Mouse (Mus musculus): ENCODE measurements around the gene Bcl2l15. TPM values are rescaled to one million over a fixed set of nuclear protein-coding genes. Genes with fewer than 3 reads are reported as not detected.
"Not testable (repeated sequence)": the region's sequence is repeated elsewhere in the genome, so short reads cannot be mapped to it uniquely, and the experiment has no call there.

The Bcl2l15 gene
- polyA plus RNA-seq, 1 experiment from 2014 or later, result not detected

DNA sequence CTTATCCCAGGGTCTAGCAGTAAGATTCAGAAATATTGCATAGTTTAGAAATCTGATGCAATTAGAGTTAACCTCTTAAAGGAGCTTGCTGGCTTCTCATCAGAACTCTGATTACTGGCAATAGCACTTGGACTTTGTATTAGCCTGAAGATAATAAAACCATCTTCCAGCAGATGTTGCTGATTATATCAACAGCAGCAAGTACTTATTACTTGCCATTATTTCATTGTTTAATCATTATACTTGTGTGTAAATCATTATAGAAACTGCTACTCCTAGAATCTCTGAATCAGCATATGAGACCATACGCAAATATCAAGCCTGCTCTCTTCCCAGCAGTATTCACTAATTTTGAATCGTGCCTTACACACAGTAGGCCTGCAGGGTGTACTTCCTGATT lies 1.6 kb downstream of the Bcl2l15 start:
- no peak overlapping the region for H3K4me2 ChIP-seq
- H3K4me3 ChIP-seq, result no peak overlapping the region
- no peak for ATAC-seq (ENCODE audit: extremely low read depth, insufficient number of reproducible peaks, low FRiP score, low TSS enrichment)
- H3K27me3 ChIP-seq (replicated peaks), result no peaks in the 10 kb centered on the region
- no peak overlapping the region for H3K9ac ChIP-seq
- WGBS, result 86% methylated on average over 2 of the region's 2 CpGs
- no peak overlapping the region for H3K27ac ChIP-seq (replicated peaks)
- no peaks in the 10 kb centered on the region for H3K9me3 ChIP-seq
- H3K36me3 ChIP-seq, result no peaks in the 10 kb centered on the region
- H3K4me1 ChIP-seq, result peaks cover 27% of the 10 kb centered on the region

DNA sequence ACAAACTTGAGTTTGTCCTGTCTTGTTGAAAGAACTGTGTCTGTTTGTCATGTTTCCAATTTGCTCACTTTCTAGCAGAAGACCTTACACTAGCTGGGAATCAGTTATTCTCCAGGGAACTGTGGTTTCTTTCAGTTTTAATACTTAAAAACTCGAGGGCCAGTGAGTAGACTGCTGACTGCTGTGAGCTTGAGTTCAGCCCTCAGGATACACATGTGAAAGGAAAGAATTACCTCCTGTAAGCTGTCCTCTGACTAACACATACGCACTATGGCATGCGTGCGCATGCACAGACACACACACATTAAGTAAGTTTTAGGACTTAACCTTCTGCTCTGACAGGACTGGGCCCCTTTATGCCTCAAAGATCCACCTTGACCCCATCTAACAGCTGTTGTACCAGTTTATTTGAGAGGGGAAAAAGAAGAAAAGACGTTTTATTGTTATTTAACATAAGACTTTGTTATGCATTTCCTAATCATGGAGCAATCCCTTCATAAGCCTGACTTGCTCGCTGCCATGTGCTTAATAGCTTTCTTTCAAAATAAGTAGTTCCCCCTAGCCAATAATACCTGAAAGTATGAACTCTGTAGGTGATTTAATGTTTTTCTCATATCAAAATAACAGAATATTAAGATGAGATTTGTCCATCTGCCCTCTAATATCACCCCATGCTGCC lies 3.0 kb downstream of the Bcl2l15 start:
- Histone ChIP-seq H3K36me3 (no peaks in the 10 kb centered on the region), H3K9me3 (no peaks in the 10 kb centered on the region), H3K4me3 (no peak overlapping the region), H3K4me2 (no peak overlapping the region), H3K9ac (no peak overlapping the region), H3K4me1 (peaks cover 25% of the 10 kb centered on the region), H3K27me3 (replicated peaks) (no peaks in the 10 kb centered on the region), H3K27ac (replicated peaks) (no peak overlapping the region)
- WGBS, result 79% methylated on average over 6 of the region's 6 CpGs
- ATAC-seq (ENCODE audit: extremely low read depth, insufficient number of reproducible peaks, low FRiP score, low TSS enrichment), result no peak

DNA sequence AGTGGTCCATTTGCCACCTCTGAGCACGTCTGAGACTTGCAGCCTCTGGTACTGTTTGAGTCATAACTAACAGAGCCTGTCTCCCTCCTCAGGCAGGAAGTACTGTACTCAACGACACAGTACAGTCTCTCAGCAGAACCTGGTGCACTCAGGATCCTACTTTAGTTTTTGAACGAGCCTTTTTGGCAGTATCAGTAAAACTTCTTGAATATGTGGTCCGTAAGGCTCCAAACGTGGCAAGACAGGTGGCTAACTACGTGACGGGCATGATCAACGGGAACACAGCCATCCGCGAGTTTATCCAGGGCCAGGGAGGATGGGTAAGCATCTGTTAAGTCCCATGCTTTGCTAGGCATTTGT lies 3.5 kb downstream of the Bcl2l15 start:
- H3K36me3 ChIP-seq, result no peaks in the 10 kb centered on the region
- 70% methylated on average over 10 of the region's 10 CpGs for WGBS
- H3K4me1 ChIP-seq, result peaks cover 19% of the 10 kb centered on the region
- no peaks in the 10 kb centered on the region for H3K27me3 ChIP-seq (replicated peaks)
- H3K4me3 ChIP-seq, result no peak overlapping the region
- no peak for ATAC-seq (ENCODE audit: extremely low read depth, insufficient number of reproducible peaks, low FRiP score, low TSS enrichment)
- no peak overlapping the region for H3K9ac ChIP-seq
- H3K4me2 ChIP-seq, result no peak overlapping the region
- no peaks in the 10 kb centered on the region; the same call in 1 of the 2 replicates for H3K9me3 ChIP-seq
- no peak overlapping the region for H3K27ac ChIP-seq (replicated peaks)

DNA sequence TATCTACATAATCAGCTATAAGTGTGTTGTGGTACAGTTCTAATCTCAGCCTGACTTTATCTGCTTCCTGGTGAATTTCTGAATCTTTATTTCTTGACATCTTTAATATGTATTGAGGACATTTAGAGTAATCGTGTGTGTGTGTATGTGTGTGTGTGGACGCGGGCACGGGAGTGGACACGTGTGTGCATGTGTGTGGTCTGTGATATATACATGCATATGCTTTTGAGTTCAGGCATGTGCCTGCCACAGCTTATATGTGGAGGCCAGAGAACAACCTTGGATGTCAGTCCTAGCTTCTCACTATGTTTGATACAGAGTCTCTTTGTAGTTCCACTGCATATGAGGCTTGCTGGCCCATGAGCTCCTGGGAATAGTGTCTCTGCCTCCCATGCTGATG lies 4.1 kb downstream of the Bcl2l15 start:
- Histone ChIP-seq H3K4me3 (no peak overlapping the region), H3K27me3 (replicated peaks) (no peaks in the 10 kb centered on the region), H3K9ac (no peak overlapping the region), H3K9me3 (no peaks in the 10 kb centered on the region; the same call in 1 of the 2 replicates), H3K27ac (replicated peaks) (no peak overlapping the region), H3K4me2 (no peak overlapping the region), H3K36me3 (no peaks in the 10 kb centered on the region), H3K4me1 (peaks cover 14% of the 10 kb centered on the region)
- no peak for ATAC-seq (ENCODE audit: extremely low read depth, insufficient number of reproducible peaks, low FRiP score, low TSS enrichment)
- WGBS, result 85% methylated on average over 5 of the region's 5 CpGs

DNA sequence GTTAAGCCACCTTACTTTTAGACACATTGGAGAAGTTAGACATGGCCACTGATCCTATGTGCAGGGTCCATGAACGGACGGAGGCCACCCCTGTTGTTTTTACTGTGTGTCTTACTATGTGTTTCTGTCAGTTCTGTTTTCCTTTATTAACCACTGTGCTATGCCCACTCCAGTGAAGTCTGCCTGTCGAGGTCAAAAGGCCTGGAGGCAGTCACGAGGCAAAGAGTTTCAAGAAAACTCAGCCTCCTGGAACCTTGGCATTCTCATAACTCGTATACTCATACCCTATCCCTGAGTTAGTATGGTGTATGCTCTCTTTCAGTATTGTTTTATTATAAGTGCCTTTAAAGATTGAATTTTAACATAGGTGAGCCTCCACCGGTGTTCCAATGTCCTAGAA lies 7.3 kb downstream of the Bcl2l15 start:
- Histone ChIP-seq H3K9ac (no peak overlapping the region), H3K4me3 (no peak overlapping the region), H3K36me3 (no peaks in the 10 kb centered on the region), H3K9me3 (peaks cover 4% of the 10 kb centered on the region; the same call in 1 of the 2 replicates), H3K4me1 (no peaks in the 10 kb centered on the region), H3K27me3 (replicated peaks) (no peaks in the 10 kb centered on the region), H3K27ac (replicated peaks) (no peak overlapping the region), H3K4me2 (no peak overlapping the region)
- WGBS, result 87% methylated on average over 6 of the region's 6 CpGs
- no peak for ATAC-seq (ENCODE audit: extremely low read depth, insufficient number of reproducible peaks, low FRiP score, low TSS enrichment)

DNA sequence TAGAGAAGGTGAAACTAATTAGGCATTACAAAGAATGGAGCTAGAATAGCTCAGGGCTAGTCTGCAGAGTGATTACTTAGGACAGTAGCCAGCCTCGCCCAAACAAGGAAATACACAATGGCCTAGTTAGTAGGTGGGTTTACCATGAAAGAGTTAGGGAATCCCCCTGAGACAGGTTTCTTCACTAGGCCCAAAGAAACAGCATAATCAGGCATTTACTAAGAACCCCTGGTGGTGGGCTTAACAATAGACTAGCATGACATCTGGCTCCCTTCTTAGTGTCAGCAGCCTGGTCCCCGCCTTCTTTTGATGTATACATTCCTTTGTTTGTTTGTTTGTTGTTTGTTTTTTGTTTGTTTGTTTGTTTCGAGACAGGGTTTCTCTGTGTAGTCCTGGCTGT lies 7.8 kb downstream of the Bcl2l15 start:
- H3K4me3 ChIP-seq; H3K27ac ChIP-seq (replicated peaks); ATAC-seq (ENCODE audit: extremely low read depth, insufficient number of reproducible peaks, low FRiP score, low TSS enrichment); H3K27me3 ChIP-seq (replicated peaks); H3K4me1 ChIP-seq; H3K4me2 ChIP-seq; H3K36me3 ChIP-seq; H3K9ac ChIP-seq; H3K9me3 ChIP-seq: not testable (repeated sequence)
- 78% methylated on average over 3 of the region's 3 CpGs for WGBS

DNA sequence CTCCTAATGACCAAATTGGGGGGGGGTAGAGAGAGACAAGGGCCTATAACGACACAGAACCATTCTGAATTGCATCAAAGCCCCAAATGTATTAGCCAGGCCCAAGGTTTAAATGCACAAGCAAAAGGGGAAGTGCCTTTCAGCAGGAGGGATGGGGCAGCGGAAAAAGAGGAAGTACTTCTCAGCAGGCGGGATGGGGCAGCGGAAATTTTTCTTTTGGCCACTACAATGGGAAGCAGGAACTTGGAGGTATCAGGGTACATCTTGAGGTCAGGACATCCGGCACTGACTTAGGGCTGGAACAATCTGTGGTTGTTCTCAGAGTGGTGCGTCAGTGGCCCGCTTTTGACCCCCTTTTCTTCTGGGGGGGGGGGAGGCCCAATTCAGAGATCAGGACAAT lies 8.5 kb downstream of the Bcl2l15 start:
- ATAC-seq (ENCODE audit: extremely low read depth, insufficient number of reproducible peaks, low FRiP score, low TSS enrichment), result not testable (repeated sequence)
- WGBS, result 83% methylated on average over 7 of the region's 7 CpGs

DNA sequence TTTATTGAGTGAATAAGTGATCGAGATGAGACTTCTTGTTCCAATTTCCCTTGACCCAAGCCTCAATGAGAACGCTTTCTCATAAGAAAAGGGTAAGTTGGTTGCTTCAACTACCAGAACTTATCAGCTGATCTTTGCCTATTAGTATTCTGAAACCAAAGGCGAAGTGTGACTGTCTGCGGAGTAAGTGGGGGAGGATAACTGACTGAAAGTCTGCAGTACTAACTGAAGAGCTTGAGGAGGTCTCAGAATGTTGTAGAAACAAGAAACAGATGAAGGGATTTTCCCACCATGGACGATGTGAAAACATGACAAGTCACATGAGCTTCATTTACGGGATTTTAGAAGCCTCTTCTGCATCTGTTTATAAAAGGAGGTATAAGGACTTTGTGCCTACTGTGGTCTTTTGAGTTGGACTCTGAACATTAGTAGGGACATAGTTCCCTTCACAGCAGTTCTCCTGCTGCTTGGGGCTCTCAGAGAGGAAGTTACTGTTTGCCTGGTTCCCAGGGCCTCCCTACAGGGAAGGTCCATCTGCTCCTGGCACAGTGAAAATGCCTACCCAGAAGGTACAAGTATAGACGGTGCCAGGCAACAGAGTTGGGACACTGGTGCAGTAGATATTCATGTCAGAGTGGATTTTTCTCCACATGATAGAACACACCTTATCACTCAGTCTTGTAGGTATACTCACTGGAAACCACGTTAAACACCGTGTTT lies 18.4 kb downstream of the Bcl2l15 start:
- H3K27me3 ChIP-seq (replicated peaks), result no peaks in the 10 kb centered on the region
- no peaks in the 10 kb centered on the region for H3K4me1 ChIP-seq
- WGBS, result 68% methylated on average over 9 of the region's 9 CpGs
- H3K27ac ChIP-seq (replicated peaks), result no peak overlapping the region
- H3K9me3 ChIP-seq, result no peaks in the 10 kb centered on the region
- H3K4me3 ChIP-seq, result no peak overlapping the region
- no peak overlapping the region for H3K4me2 ChIP-seq
- no peaks in the 10 kb centered on the region for H3K36me3 ChIP-seq
- H3K9ac ChIP-seq, result no peak overlapping the region
- no peak for ATAC-seq (ENCODE audit: extremely low read depth, insufficient number of reproducible peaks, low FRiP score, low TSS enrichment)

More for the DNA sequence above, 8.5 kb downstream of the Bcl2l15 start:
- H3K9ac ChIP-seq; H3K4me3 ChIP-seq; H3K9me3 ChIP-seq; H3K27ac ChIP-seq (replicated peaks); H3K4me2 ChIP-seq; H3K27me3 ChIP-seq (replicated peaks); H3K4me1 ChIP-seq; H3K36me3 ChIP-seq: not testable (repeated sequence)

DNA sequence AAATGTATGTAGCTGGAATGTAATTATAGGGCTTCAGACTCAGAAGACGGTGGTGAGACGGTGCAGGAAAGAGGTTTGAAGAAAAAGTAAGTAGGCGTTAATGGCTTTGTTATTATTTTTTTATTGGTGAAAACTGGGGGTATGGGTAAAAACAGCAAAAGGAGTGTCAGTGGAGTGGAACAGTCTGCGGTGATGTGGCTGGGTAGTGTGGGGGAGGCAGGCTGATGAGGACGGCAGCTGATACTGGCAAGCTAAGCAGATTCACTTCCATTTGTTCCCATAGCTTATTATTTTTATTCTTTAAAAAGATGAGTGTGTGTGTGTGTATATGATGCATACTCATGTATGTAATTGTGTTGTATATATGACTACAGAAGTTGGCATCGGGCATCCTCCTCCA lies 19.1 kb downstream of the Bcl2l15 start:
- H3K4me1 ChIP-seq, result no peaks in the 10 kb centered on the region
- ATAC-seq (ENCODE audit: extremely low read depth, insufficient number of reproducible peaks, low FRiP score, low TSS enrichment), result no peak
- H3K36me3 ChIP-seq, result no peaks in the 10 kb centered on the region
- no peak overlapping the region for H3K4me2 ChIP-seq
- WGBS, result 81% methylated on average over 6 of the region's 6 CpGs
- no peaks in the 10 kb centered on the region for H3K9me3 ChIP-seq
- H3K9ac ChIP-seq, result no peak overlapping the region
- no peaks in the 10 kb centered on the region for H3K27me3 ChIP-seq (replicated peaks)
- no peak overlapping the region for H3K4me3 ChIP-seq
- H3K27ac ChIP-seq (replicated peaks), result no peak overlapping the region

DNA sequence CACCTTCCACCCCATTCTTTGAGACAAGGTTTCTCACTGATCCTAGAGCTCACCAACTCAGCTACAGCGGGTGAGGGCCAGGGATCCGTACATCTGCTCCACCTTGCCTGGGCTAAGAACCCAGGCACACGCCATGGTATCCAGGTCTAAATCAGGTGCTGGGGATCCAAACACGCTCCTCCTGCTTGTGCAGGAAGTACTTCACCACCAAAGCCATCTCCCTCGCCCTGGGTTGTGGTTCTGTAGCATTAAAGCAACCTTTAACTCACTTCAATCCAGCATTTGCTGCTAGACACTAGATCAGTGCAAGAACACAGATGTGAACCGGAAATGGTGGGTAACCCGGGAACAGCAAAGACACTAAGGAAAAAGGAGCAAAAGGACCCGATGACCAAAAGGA lies 19.5 kb downstream of the Bcl2l15 start:
- Histone ChIP-seq H3K9ac (no peak overlapping the region), H3K4me3 (no peak overlapping the region), H3K27me3 (replicated peaks) (no peaks in the 10 kb centered on the region), H3K4me2 (no peak overlapping the region), H3K36me3 (no peaks in the 10 kb centered on the region), H3K27ac (replicated peaks) (no peak overlapping the region), H3K4me1 (no peaks in the 10 kb centered on the region), H3K9me3 (no peaks in the 10 kb centered on the region)
- 84% methylated on average over 8 of the region's 8 CpGs for WGBS
- no peak for ATAC-seq (ENCODE audit: extremely low read depth, insufficient number of reproducible peaks, low FRiP score, low TSS enrichment)

DNA sequence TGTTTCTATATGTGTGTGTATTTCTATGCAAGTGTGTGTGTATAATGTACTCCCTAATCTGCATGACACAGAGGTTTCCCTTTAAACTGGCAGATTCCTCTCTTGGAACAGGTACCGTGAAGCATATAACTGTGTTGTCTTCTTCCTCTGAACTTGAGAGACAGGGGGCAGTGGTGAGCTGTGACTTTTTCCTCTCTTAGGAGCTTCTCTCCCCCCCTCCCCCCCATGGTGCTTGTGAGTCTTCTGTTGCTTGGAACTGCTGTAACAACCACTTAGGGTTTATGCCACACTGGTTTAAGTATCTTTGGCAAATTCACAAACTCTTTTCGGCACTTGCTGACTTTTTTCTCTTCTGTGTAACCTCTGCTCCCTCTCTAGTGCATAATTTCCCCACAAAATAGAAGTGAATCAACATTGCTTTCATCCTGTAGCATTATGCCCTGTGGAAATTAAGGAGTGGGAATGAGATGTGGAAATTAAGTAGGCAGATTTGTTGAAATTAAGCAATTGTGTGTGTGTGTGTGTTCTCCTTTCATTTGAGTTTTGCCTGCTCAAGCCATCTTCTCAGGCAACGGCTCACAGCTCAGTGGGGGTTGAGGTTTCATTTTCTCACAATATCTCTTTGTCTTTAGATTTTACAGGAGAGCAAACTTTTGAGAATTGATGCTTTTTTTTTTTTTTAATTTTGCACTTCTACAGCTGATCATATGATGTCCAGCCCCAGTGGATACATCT lies 20.3 kb downstream of the Bcl2l15 start:
- no peak overlapping the region for H3K9ac ChIP-seq
- no peaks in the 10 kb centered on the region for H3K4me1 ChIP-seq
- H3K27me3 ChIP-seq (replicated peaks), result no peaks in the 10 kb centered on the region
- no peak overlapping the region for H3K27ac ChIP-seq (replicated peaks)
- H3K4me3 ChIP-seq, result no peak overlapping the region
- ATAC-seq (ENCODE audit: extremely low read depth, insufficient number of reproducible peaks, low FRiP score, low TSS enrichment), result no peak
- H3K36me3 ChIP-seq, result no peaks in the 10 kb centered on the region
- no peaks in the 10 kb centered on the region for H3K9me3 ChIP-seq
- no peak overlapping the region for H3K4me2 ChIP-seq
- WGBS, result 79% methylated on average over 3 of the region's 3 CpGs
